Mouse (Mus musculus) embryo, embryonic 10 days (tissue): ENCODE measurements at regions not wholly inside any gene's neighbourhood (a gene's known extent, or its start where the extent isn't known, plus 50 kb on each side); places are given as distances from the start of the nearest gene placed in this dataset.
"Not testable (repeated sequence)": the region's sequence is repeated elsewhere in the genome, so short reads cannot be mapped to it uniquely, and the experiment has no call there.

Experiments
- DNase-seq: peaks from one replicate; pipeline ENCODE4 v3.0.0-alpha.2; 2015; ENCODE audit warnings: low spot score

GRCm38 (mm10) chr2:75781781-75782211, 50.2 kb upstream of the Agps start:
- no peak for DNase-seq

GRCm38 (mm10) chr2:75781078-75781477, 50.9 kb upstream of the Agps start:
- peak; percentile 75 for DNase-seq

- DNase-seq = not testable (repeated sequence)
Measured at GRCm38 (mm10) chr2:75778628-75779027, 53.3 kb upstream of the Agps start.

- DNase-seq = peak; percentile 39
Measured at GRCm38 (mm10) chr2:75777040-75777451, 54.9 kb upstream of the Agps start.

GRCm38 (mm10) chr2:75776533-75776932, 55.4 kb upstream of the Agps start:
- no peak for DNase-seq

- no peak for DNase-seq
Measured at GRCm38 (mm10) chr2:75775217-75775616, 56.8 kb upstream of the Agps start.

GRCm38 (mm10) chr2:75773431-75773830, 58.5 kb upstream of the Agps start:
- DNase-seq = no peak

GRCm38 (mm10) chr2:75772251-75772956, 59.6 kb upstream of the Agps start:
- peak; percentile 67 for DNase-seq

- no peak for DNase-seq
Measured at GRCm38 (mm10) chr2:75770633-75771032, 61.3 kb upstream of the Agps start.

GRCm38 (mm10) chr2:75768559-75769304, 63.2 kb upstream of the Agps start:
- no peak for DNase-seq

- peak; percentile 64 for DNase-seq
Measured at GRCm38 (mm10) chr2:75767871-75768558, 63.6 kb upstream of the Nfe2l2 start.

- no peak for DNase-seq
Measured at GRCm38 (mm10) chr2:75765403-75765802, 61.0 kb upstream of the Nfe2l2 start.

GRCm38 (mm10) chr2:75763252-75763651, 58.8 kb upstream of the Nfe2l2 start:
- peak; percentile 24 for DNase-seq

GRCm38 (mm10) chr2:75762030-75762429, 57.6 kb upstream of the Nfe2l2 start:
- no peak for DNase-seq

GRCm38 (mm10) chr2:75761626-75762025, 57.2 kb upstream of the Nfe2l2 start:
- DNase-seq = no peak

- DNase-seq = no peak
Measured at GRCm38 (mm10) chr2:75759196-75759885, 54.9 kb upstream of the Nfe2l2 start.

GRCm38 (mm10) chr2:75758277-75758676, 53.8 kb upstream of the Nfe2l2 start:
- no peak for DNase-seq

- no peak for DNase-seq
Measured at GRCm38 (mm10) chr2:75756704-75757638, 52.5 kb upstream of the Nfe2l2 start.

- DNase-seq = no peak
Measured at GRCm38 (mm10) chr2:75754606-75755005, 50.2 kb upstream of the Nfe2l2 start.
